Comparison of ENCODE assay signal across 30 mouse cellular contexts in genomic region chr3:65573516-65573915, GRCm38 (mm10). TPM values are rescaled to one million over a fixed set of nuclear protein-coding genes. Genes with fewer than 3 reads are reported as not detected.
A peak's percentile ranks its signal among the peaks of the same experiment; 100 is the strongest.
DNase-seq lines count a peak whose midpoint lies in the region; ATAC-seq and TF ChIP-seq lines count a peak whose summit lies in the region.
"Had no signal": no experiment of that assay in that cellular context is flagged by ENCODE, and none has a peak within 500 bp of the region (broad histone marks: within the 10 kb centered on the region; RNA-seq: fewer than 3 reads in every experiment).

No protein-coding gene starts in this region.

- no peak overlapping the region for H3K9ac ChIP-seq in lung, embryonic 14.5 days
- no peak overlapping the region for H3K9ac ChIP-seq in lung, embryonic 16.5 days (ENCODE audit: low read length)
- H3K9ac ChIP-seq in liver, postnatal 0 days (replicated peaks): no peak overlapping the region
- H3K9ac ChIP-seq: embryonic facial prominence, embryonic 13.5 days; forebrain, embryonic 12.5 days; forebrain, embryonic 15.5 days; heart, embryonic 13.5 days; hindbrain, embryonic 14.5 days had no signal

- H3K27ac ChIP-seq in lung, embryonic 14.5 days (ENCODE audit: low read depth): peak overlapping the region; percentile 16; the same call in 1 of the 2 replicates
- peak overlapping the region; percentile 41 for H3K27ac ChIP-seq in lung, embryonic 16.5 days (ENCODE audit: low read length)
- no peak overlapping the region for H3K27ac ChIP-seq in liver, postnatal 0 days (ENCODE audit: low read depth)
- H3K27ac ChIP-seq: embryonic facial prominence, embryonic 10.5 days; embryonic facial prominence, embryonic 13.5 days; forebrain, embryonic 12.5 days; forebrain, embryonic 15.5 days; heart, adult 2 months; heart, embryonic 10.5 days; heart, embryonic 13.5 days; hindbrain, embryonic 14.5 days; hindbrain, postnatal 0 days had no signal

- TF ChIP-seq CTCF in lung, embryonic 14.5 days (IDR thresholded peaks at IDR 0.05; ENCODE audit: low read depth): no peak
- TF ChIP-seq CTCF in lung, adult 2 months (IDR thresholded peaks at IDR 0.05; ENCODE audit: insufficient read depth, low read length): no peak
- TF ChIP-seq CTCF in liver, postnatal 0 days (IDR thresholded peaks at IDR 0.05; ENCODE audit: low read depth): no peak

- H3K4me3 ChIP-seq in lung, embryonic 14.5 days (ENCODE audit: low read depth, low read length): no peak overlapping the region
- no peak overlapping the region for H3K4me3 ChIP-seq in lung, adult 2 months (replicated peaks; ENCODE audit: extremely low read depth, low read depth, low read length)
- H3K4me3 ChIP-seq in lung, embryonic 16.5 days (ENCODE audit: low read length): no peak overlapping the region
- H3K4me3 ChIP-seq in liver, postnatal 0 days (ENCODE audit: low read depth, low read length): no peak overlapping the region
- H3K4me3 ChIP-seq: embryonic facial prominence, embryonic 10.5 days; embryonic facial prominence, embryonic 13.5 days; erythroblast, embryonic 14.5 days; forebrain, embryonic 12.5 days; forebrain, embryonic 15.5 days; heart, adult 2 months; heart, embryonic 10.5 days; heart, embryonic 13.5 days had no signal

- no peak overlapping the region for H3K4me2 ChIP-seq in lung, embryonic 14.5 days
- H3K4me2 ChIP-seq in lung, embryonic 16.5 days (ENCODE audit: low read depth, low read length): no peak overlapping the region
- H3K4me2 ChIP-seq in liver, postnatal 0 days (ENCODE audit: low read depth, low read length): no peak overlapping the region
- H3K4me2 ChIP-seq: embryonic facial prominence, embryonic 13.5 days; forebrain, embryonic 12.5 days; forebrain, embryonic 15.5 days; heart, embryonic 13.5 days; hindbrain, embryonic 14.5 days had no signal

- TF ChIP-seq POLR2A in lung, adult 2 months (IDR thresholded peaks at IDR 0.05; ENCODE audit: borderline replicate concordance, extremely low read depth, low read depth, low read length): no peak

- 40% methylated on average over 3 of the region's 3 CpGs for WGBS in lung, embryonic 14.5 days
- WGBS in lung, adult 2 months: 56% methylated on average over 3 of the region's 3 CpGs
- WGBS in lung, embryonic 16.5 days: 38% methylated on average over 3 of the region's 3 CpGs
- 59% methylated on average over 3 of the region's 3 CpGs for WGBS in liver, postnatal 0 days (ENCODE audit: insufficient replicate concordance)

- no peaks in the 10 kb centered on the region for H3K4me1 ChIP-seq in lung, embryonic 14.5 days (ENCODE audit: insufficient read depth)
- no peaks in the 10 kb centered on the region for H3K4me1 ChIP-seq in lung, adult 2 months (ENCODE audit: control insufficient read depth, insufficient read depth, low read length)
- H3K4me1 ChIP-seq in lung, embryonic 16.5 days (replicated peaks; ENCODE audit: control insufficient read depth, insufficient read depth, low read length): no peaks in the 10 kb centered on the region
- H3K4me1 ChIP-seq in liver, postnatal 0 days (ENCODE audit: insufficient read depth): no peaks in the 10 kb centered on the region
- H3K4me1 ChIP-seq: embryonic facial prominence, embryonic 13.5 days; forebrain, embryonic 12.5 days; forebrain, embryonic 15.5 days had no signal

- no peaks in the 10 kb centered on the region for H3K9me3 ChIP-seq in lung, embryonic 14.5 days (ENCODE audit: low read depth, low read length)
- no peaks in the 10 kb centered on the region for H3K9me3 ChIP-seq in lung, embryonic 16.5 days (ENCODE audit: control insufficient read depth, low read length)
- no peaks in the 10 kb centered on the region for H3K9me3 ChIP-seq in liver, postnatal 0 days (ENCODE audit: low read length)
- H3K9me3 ChIP-seq: embryonic facial prominence, embryonic 10.5 days; forebrain, embryonic 12.5 days; forebrain, embryonic 15.5 days; G1E; heart, embryonic 10.5 days; heart, embryonic 13.5 days had no signal

- no peak for TF ChIP-seq EP300 in liver, postnatal 0 days (IDR thresholded peaks at IDR 0.05; ENCODE audit: low read depth)

- no peaks in the 10 kb centered on the region for H3K36me3 ChIP-seq in lung, embryonic 14.5 days (ENCODE audit: insufficient read depth)
- H3K36me3 ChIP-seq in lung, embryonic 16.5 days (ENCODE audit: control insufficient read depth, insufficient read depth, low read length): no peaks in the 10 kb centered on the region
- H3K36me3 ChIP-seq in liver, postnatal 0 days (replicated peaks; ENCODE audit: insufficient read depth, low read length): no peaks in the 10 kb centered on the region
- H3K36me3 ChIP-seq: embryonic facial prominence, embryonic 10.5 days; embryonic facial prominence, embryonic 13.5 days; forebrain, embryonic 12.5 days; forebrain, embryonic 15.5 days; G1E; heart, embryonic 10.5 days; heart, embryonic 13.5 days had no signal

- DNase-seq in lung, embryonic 14.5 days: no peak
- DNase-seq in lung, adult 2 months: no peak
- DNase-seq in lung, postnatal 14 days: peak; percentile 47
- DNase-seq in liver, postnatal 0 days: no peak
- no peak for DNase-seq in adipocyte (ENCODE audit: low spot score)
- DNase-seq: adrenal gland, adult 2 months; adrenal gland, postnatal 14 days; B cell, adult 2 months; cerebellum, adult 11 months; cerebellum, adult 2 months; cerebellum, adult 9-11 months; cerebellum, postnatal 25 days; gastrocnemius, postnatal 10 days; gastrocnemius, postnatal 36 days; heart, adult 2 months; heart, postnatal 14 days; heart, postnatal 4 days had no signal

- no peak for ATAC-seq in lung, embryonic 14.5 days (ENCODE audit: insufficient read depth)
- peak; percentile 61 for ATAC-seq in lung, embryonic 16.5 days (ENCODE audit: low read depth)
- ATAC-seq in liver, postnatal 0 days: no peak
- ATAC-seq: forebrain, embryonic 15.5 days; hindbrain, postnatal 0 days; Patski had no signal

- no peaks in the 10 kb centered on the region for H3K27me3 ChIP-seq in lung, embryonic 14.5 days (ENCODE audit: insufficient read depth, low read length)
- no peaks in the 10 kb centered on the region for H3K27me3 ChIP-seq in lung, embryonic 16.5 days (ENCODE audit: control insufficient read depth, insufficient read depth, low read depth, low read length)
- H3K27me3 ChIP-seq in liver, postnatal 0 days (ENCODE audit: insufficient read depth, low read length): no peaks in the 10 kb centered on the region
- H3K27me3 ChIP-seq: CH12.LX; embryonic facial prominence, embryonic 13.5 days; forebrain, embryonic 15.5 days; heart, embryonic 13.5 days; Patski had no signal

RNA-seq across cellular contexts. Expression of gene Tiparp, which starts 45.3 kb away (rescaled TPM):
- 44.4 and 47.4 TPM in 2 replicates for polyA plus RNA-seq in lung, embryonic 14.5 days (2014; fragmentation: Nextera tagmentation; extraction: Ambion mirVana)
- polyA plus RNA-seq in lung, adult 2 months (2012; rRNA removed): 4.7 and 5.7 TPM in 2 replicates
- 42.2 and 42.3 TPM in 2 replicates for polyA plus RNA-seq in lung, embryonic 16.5 days (2015; fragmentation: Nextera tagmentation; extraction: Ambion mirVana)
- polyA plus RNA-seq in liver, postnatal 0 days (2015; fragmentation: Nextera tagmentation; extraction: Ambion mirVana): 7.4 and 7.5 TPM in 2 replicates
